Mouse (Mus musculus) embryo, embryonic 11 days (tissue): ENCODE measurements at regions not wholly inside any gene's neighbourhood (a gene's known extent, or its start where the extent isn't known, plus 50 kb on each side); places are given as distances from the start of the nearest gene placed in this dataset.
A peak's percentile ranks its signal among the peaks of the same experiment; 100 is the strongest.

Experiments
- DNase-seq: peaks from one replicate; pipeline ENCODE4 v3.0.0-alpha.2; 2015

GRCm38 (mm10) chr16:78877941-78878340 lies 52.8 kb upstream of the Chodl start:
- peak; percentile 33 for DNase-seq

- DNase-seq = no peak
Measured at GRCm38 (mm10) chr16:78859006-78859405, 71.7 kb upstream of the Chodl start.

GRCm38 (mm10) chr16:78830957-78831356 lies 99.8 kb upstream of the Chodl start:
- DNase-seq = no peak

- peak; percentile 31 for DNase-seq
Measured at GRCm38 (mm10) chr16:78827739-78828138, 103.0 kb upstream of the Chodl start.

- DNase-seq = no peak
Measured at GRCm38 (mm10) chr16:78790064-78790463, 140.7 kb upstream of the Chodl start.

- DNase-seq = no peak
Measured at GRCm38 (mm10) chr16:78759226-78759625, 171.5 kb upstream of the Chodl start.

- no peak for DNase-seq
Measured at GRCm38 (mm10) chr16:78737902-78738301, 161.4 kb upstream of the D16Ertd472e start.

- DNase-seq = peak; percentile 24
Measured at GRCm38 (mm10) chr16:78730583-78731501, 154.3 kb upstream of the D16Ertd472e start.

- no peak for DNase-seq
Measured at GRCm38 (mm10) chr16:78725541-78725940, 149.0 kb upstream of the D16Ertd472e start.

GRCm38 (mm10) chr16:78709943-78710342 lies 133.4 kb upstream of the D16Ertd472e start:
- peak; percentile 9 for DNase-seq

- DNase-seq = no peak
Measured at GRCm38 (mm10) chr16:78707566-78707965, 131.1 kb upstream of the D16Ertd472e start.

- no peak for DNase-seq
Measured at GRCm38 (mm10) chr16:78707165-78707564, 130.7 kb upstream of the D16Ertd472e start.

- no peak for DNase-seq
Measured at GRCm38 (mm10) chr16:78697514-78698209, 121.2 kb upstream of the D16Ertd472e start.

- DNase-seq = peak; percentile 12
Measured at GRCm38 (mm10) chr16:78688251-78688650, 111.7 kb upstream of the D16Ertd472e start.

- no peak for DNase-seq
Measured at GRCm38 (mm10) chr16:78685160-78685559, 108.7 kb upstream of the D16Ertd472e start.

- no peak for DNase-seq
Measured at GRCm38 (mm10) chr16:78684031-78684430, 107.5 kb upstream of the D16Ertd472e start.

GRCm38 (mm10) chr16:78661126-78661525 lies 84.6 kb upstream of the D16Ertd472e start:
- DNase-seq = no peak

GRCm38 (mm10) chr16:78644710-78645109 lies 68.2 kb upstream of the D16Ertd472e start:
- peak; percentile 54 for DNase-seq

- DNase-seq = peak; percentile 35
Measured at GRCm38 (mm10) chr16:78641717-78642116, 65.2 kb upstream of the D16Ertd472e start.

- DNase-seq = no peak
Measured at GRCm38 (mm10) chr16:78641205-78641604, 64.7 kb upstream of the D16Ertd472e start.

GRCm38 (mm10) chr16:78637452-78637851 lies 60.9 kb upstream of the D16Ertd472e start:
- no peak for DNase-seq

GRCm38 (mm10) chr16:78637015-78637414 lies 60.5 kb upstream of the D16Ertd472e start:
- peak; percentile 80 for DNase-seq

GRCm38 (mm10) chr16:78635774-78636173 lies 59.3 kb upstream of the D16Ertd472e start:
- DNase-seq = no peak

GRCm38 (mm10) chr16:78635257-78635656 lies 58.7 kb upstream of the D16Ertd472e start:
- peak; percentile 85 for DNase-seq
